Mouse (Mus musculus) gastrocnemius, adult 2 months (tissue): ENCODE measurements at regions not wholly inside any gene's neighbourhood (a gene's known extent, or its start where the extent isn't known, plus 50 kb on each side); places are given as distances from the start of the nearest gene placed in this dataset.

Source experiments
- DNase-seq: peaks from one replicate; pipeline ENCODE4 v3.0.0; 2022
- H3K27ac ChIP-seq: fragments of 200-600 bp; 2 replicates; pipeline ENCODE4 v1.8.1; 2022; ENCODE audit warnings: mild to moderate bottlenecking
- H3K4me3 ChIP-seq: fragments of 200-600 bp; 2 replicates; pipeline ENCODE4 v1.8.1; 2022; ENCODE audit warnings: mild to moderate bottlenecking, moderate library complexity
- CTCF ChIP-seq: fragments of 200-600 bp; IDR thresholded peaks from 2 replicates; pipeline ENCODE4 v1.8.1; 2022; ENCODE audit warnings: antibody characterized with exemption, mild to moderate bottlenecking, moderate library complexity
- intact Hi-C: fragments of 180-260 bp; cut with DNase I; formaldehyde crosslinking; loops from one replicate; pipeline ENCODE4 v1.15.1; 2025

- no peak for TF ChIP-seq CTCF
- no peak overlapping the region for H3K4me3 ChIP-seq
- H3K27ac ChIP-seq, result no peak overlapping the region
- DNase-seq, result no peak
- intact Hi-C loops, result no loop called here
Measured at GRCm38 (mm10) chr10:104490943-104491631, 297.2 kb downstream of the Gm4340 start.
